13 mouse cellular contexts compared by ENCODE assay signal in genomic region chr9:67270734-67271133, GRCm38 (mm10).
A peak's percentile ranks its signal among the peaks of the same experiment; 100 is the strongest.
DNase-seq lines count a peak whose midpoint lies in the region; ATAC-seq and TF ChIP-seq lines count a peak whose summit lies in the region.
"Had no signal": no experiment of that assay in that cellular context is flagged by ENCODE, and none has a peak within 500 bp of the region (broad histone marks: within the 10 kb centered on the region; RNA-seq: fewer than 3 reads in every experiment).

No protein-coding gene starts in this region.

- H3K27me3 ChIP-seq in heart, embryonic 16.5 days (ENCODE audit: control insufficient read depth, insufficient read depth, low read length): no peaks in the 10 kb centered on the region
- H3K27me3 ChIP-seq in lung, postnatal 0 days (replicated peaks; ENCODE audit: insufficient read depth, low read length): 0 out of 2 replicates have a peak, but pooled peaks cover 4% of the 10 kb centered on the region
- no peaks in the 10 kb centered on the region for H3K27me3 ChIP-seq in neural tube, embryonic 15.5 days (replicated peaks)
- H3K27me3 ChIP-seq: CH12.LX; midbrain, embryonic 15.5 days had no signal

- H3K4me1 ChIP-seq in heart, embryonic 16.5 days (ENCODE audit: control insufficient read depth, insufficient read depth, low read length): peaks cover 36% of the 10 kb centered on the region
- H3K4me1 ChIP-seq in lung, postnatal 0 days (ENCODE audit: insufficient read depth, low read depth, low read length): peaks cover 3% of the 10 kb centered on the region; the same call in 1 of the 2 replicates
- peaks cover 7% of the 10 kb centered on the region for H3K4me1 ChIP-seq in neural tube, embryonic 15.5 days

- H3K9ac ChIP-seq in heart, embryonic 16.5 days (ENCODE audit: low read length): no peak overlapping the region
- H3K9ac ChIP-seq in lung, postnatal 0 days (replicated peaks; ENCODE audit: low read depth): no peak overlapping the region
- no peak overlapping the region for H3K9ac ChIP-seq in neural tube, embryonic 15.5 days (replicated peaks)
- H3K9ac ChIP-seq: hindbrain, embryonic 14.5 days; midbrain, embryonic 15.5 days had no signal

- ATAC-seq in heart, embryonic 16.5 days (replicated peaks; ENCODE audit: extremely low read depth, insufficient read depth, low FRiP score): peak; percentile 58
- ATAC-seq in lung, postnatal 0 days: peak; percentile 40
- no peak for ATAC-seq in neural tube, embryonic 15.5 days (ENCODE audit: low FRiP score)
- no peak for ATAC-seq in activated CD4-positive, CD25-positive, alpha-beta regulatory T cell, adult 4 months
- ATAC-seq: midbrain, embryonic 15.5 days had no signal

- 0 out of 2 replicates have a peak, but pooled peaks have one; percentile 6 for TF ChIP-seq EP300 in lung, postnatal 0 days (IDR thresholded peaks at IDR 0.05)

- peak overlapping the region; percentile 65 for H3K27ac ChIP-seq in heart, embryonic 16.5 days (ENCODE audit: low read length)
- no peak overlapping the region for H3K27ac ChIP-seq in lung, postnatal 0 days (ENCODE audit: low read length)
- 0 out of 2 replicates have a peak overlapping the region, but pooled peaks have one; percentile 37 for H3K27ac ChIP-seq in neural tube, embryonic 15.5 days (replicated peaks)
- H3K27ac ChIP-seq: hindbrain, embryonic 14.5 days; midbrain, embryonic 15.5 days had no signal

- H3K4me2 ChIP-seq in heart, embryonic 16.5 days (ENCODE audit: low read depth, low read length): no peak overlapping the region
- no peak overlapping the region for H3K4me2 ChIP-seq in lung, postnatal 0 days (replicated peaks; ENCODE audit: low read depth, low read length)
- no peak overlapping the region for H3K4me2 ChIP-seq in neural tube, embryonic 15.5 days
- H3K4me2 ChIP-seq: hindbrain, embryonic 14.5 days; midbrain, embryonic 15.5 days had no signal

- intact Hi-C loops in heart, postnatal 10 days (cut with DNase I): loop anchor here (5.0 kb wide), 1 partner anchor 53 kb away; no protein-coding TSS in a partner anchor

- no peak for TF ChIP-seq CTCF in lung, postnatal 0 days (IDR thresholded peaks at IDR 0.05)

- WGBS in heart, embryonic 16.5 days: 25% methylated on average over 7 of the region's 7 CpGs
- 38% methylated on average over 7 of the region's 7 CpGs for WGBS in lung, postnatal 0 days
- 84% methylated on average over 7 of the region's 7 CpGs for WGBS in neural tube, embryonic 15.5 days

- H3K9me3 ChIP-seq in heart, embryonic 16.5 days (replicated peaks; ENCODE audit: control insufficient read depth, low read length): no peaks in the 10 kb centered on the region
- no peaks in the 10 kb centered on the region for H3K9me3 ChIP-seq in lung, postnatal 0 days (ENCODE audit: low read length)
- no peaks in the 10 kb centered on the region for H3K9me3 ChIP-seq in neural tube, embryonic 15.5 days (replicated peaks)
- H3K9me3 ChIP-seq: midbrain, embryonic 15.5 days had no signal

- DNase-seq in heart, adult 8-10 months (ENCODE audit: low spot score): no peak
- DNase-seq in lung, postnatal 0 days (ENCODE audit: low spot score): peak; percentile 46
- DNase-seq in lung, postnatal 14 days: no peak
- DNase-seq in heart, postnatal 10 days: peak; percentile 35 to 45
- no peak for DNase-seq in spleen, postnatal 4 days (ENCODE audit: low spot score in 2 of 2)
- DNase-seq: adrenal gland, postnatal 10 days; cerebellum, postnatal 36 days had no signal

- H3K36me3 ChIP-seq in heart, embryonic 16.5 days (ENCODE audit: control insufficient read depth, insufficient read depth): peaks cover 6% of the 10 kb centered on the region
- H3K36me3 ChIP-seq in lung, postnatal 0 days (ENCODE audit: insufficient read depth, low read length): no peaks in the 10 kb centered on the region
- peaks cover 12% of the 10 kb centered on the region; the same call in 1 of the 2 replicates for H3K36me3 ChIP-seq in neural tube, embryonic 15.5 days
- H3K36me3 ChIP-seq: midbrain, embryonic 15.5 days had no signal

- H3K4me3 ChIP-seq in heart, embryonic 16.5 days (ENCODE audit: low read length): no peak overlapping the region
- no peak overlapping the region for H3K4me3 ChIP-seq in lung, postnatal 0 days (ENCODE audit: low read depth, low read length)
- no peak overlapping the region for H3K4me3 ChIP-seq in neural tube, embryonic 15.5 days (replicated peaks)
- H3K4me3 ChIP-seq: midbrain, embryonic 15.5 days had no signal

Comparison
In these comparisons a context has a peak if more than half of its experiments do, and no peak if none do; other contexts are left out.
1. DNase-seq: peak in lung, postnatal 0 days (single experiment) and heart, postnatal 10 days (2 of 2); none in heart, adult 8-10 months (single experiment), lung, postnatal 14 days (single experiment) and spleen, postnatal 4 days (0 of 2).
2. ATAC-seq: peak in heart, embryonic 16.5 days (single experiment) and lung, postnatal 0 days (single experiment); none in neural tube, embryonic 15.5 days (single experiment) and activated CD4-positive, CD25-positive, alpha-beta regulatory T cell, adult 4 months (single experiment).